32 mouse cellular contexts compared by ENCODE assay signal in the genomic region with DNA sequence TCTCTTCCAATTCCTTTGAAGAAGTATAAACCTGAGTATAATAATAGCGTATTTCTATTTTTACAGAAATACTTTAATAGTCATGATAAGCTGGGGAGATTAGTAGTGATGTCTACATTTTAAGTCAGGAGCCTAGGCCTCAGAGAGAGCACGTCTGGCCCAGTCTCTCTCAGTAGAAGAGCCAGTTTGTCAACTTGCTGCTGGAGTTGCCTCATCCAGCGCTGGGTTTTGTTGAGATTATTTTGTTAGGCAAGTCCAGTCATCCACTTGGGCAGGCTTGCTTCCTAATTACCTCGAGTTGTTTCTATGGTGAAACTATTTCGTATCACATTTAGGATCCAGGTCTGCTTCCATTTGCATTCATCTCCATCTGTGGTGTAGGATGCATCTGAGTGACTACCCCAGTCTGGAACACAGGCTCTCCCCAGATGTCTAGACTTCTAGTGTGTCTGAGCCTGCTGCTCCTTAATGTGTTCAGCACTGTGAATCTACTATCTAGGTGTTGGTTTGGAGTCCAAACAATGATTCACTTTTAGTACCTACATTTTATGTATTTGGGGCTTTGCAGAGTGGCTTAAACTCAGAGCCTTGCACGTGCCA. TPM values are rescaled to one million over a fixed set of nuclear protein-coding genes. Genes with fewer than 3 reads are reported as not detected.
DNase-seq lines count a peak whose midpoint lies in the region; ATAC-seq and TF ChIP-seq lines count a peak whose summit lies in the region.
"Had no signal": no experiment of that assay in that cellular context is flagged by ENCODE, and none has a peak within 500 bp of the region (broad histone marks: within the 10 kb centered on the region; RNA-seq: fewer than 3 reads in every experiment).

No protein-coding gene starts in this region.

- no peaks in the 10 kb centered on the region for H3K27me3 ChIP-seq in embryonic facial prominence, embryonic 14.5 days (replicated peaks; ENCODE audit: control insufficient read depth, insufficient read depth, low read length)
- no peaks in the 10 kb centered on the region for H3K27me3 ChIP-seq in embryonic facial prominence, embryonic 10.5 days (replicated peaks; ENCODE audit: low read depth, poor library complexity, severe bottlenecking)
- no peaks in the 10 kb centered on the region for H3K27me3 ChIP-seq in kidney, adult 2 months (replicated peaks; ENCODE audit: control insufficient read depth, insufficient read depth, low read length)
- H3K27me3 ChIP-seq: CH12.LX; forebrain, embryonic 12.5 days; heart, embryonic 12.5 days; hindbrain, embryonic 13.5 days; limb, embryonic 15.5 days; liver, embryonic 13.5 days had no signal

- intact Hi-C loops in left cerebral cortex, postnatal 25 days (cut with DNase I), result no loop called here

- H3K9ac ChIP-seq in embryonic facial prominence, embryonic 14.5 days (ENCODE audit: low read depth, low read length), result no peak overlapping the region
- H3K9ac ChIP-seq: forebrain, embryonic 12.5 days; forebrain, postnatal 0 days; heart, embryonic 12.5 days; hindbrain, embryonic 13.5 days; limb, embryonic 15.5 days; liver, embryonic 13.5 days had no signal

- H3K4me1 ChIP-seq in embryonic facial prominence, embryonic 14.5 days (ENCODE audit: control insufficient read depth, insufficient read depth, low read length), result no peaks in the 10 kb centered on the region
- no peaks in the 10 kb centered on the region for H3K4me1 ChIP-seq in embryonic facial prominence, embryonic 10.5 days
- H3K4me1 ChIP-seq in kidney, adult 2 months (ENCODE audit: control insufficient read depth, insufficient read depth, low read length), result no peaks in the 10 kb centered on the region
- H3K4me1 ChIP-seq: forebrain, embryonic 12.5 days; heart, embryonic 12.5 days; hindbrain, embryonic 13.5 days; limb, embryonic 10.5 days; limb, embryonic 15.5 days; liver, embryonic 13.5 days had no signal

- no peak overlapping the region for H3K27ac ChIP-seq in embryonic facial prominence, embryonic 14.5 days (replicated peaks; ENCODE audit: low read depth, low read length)
- no peak overlapping the region for H3K27ac ChIP-seq in embryonic facial prominence, embryonic 10.5 days (replicated peaks)
- no peak overlapping the region for H3K27ac ChIP-seq in kidney, adult 2 months (ENCODE audit: insufficient read depth, low read depth, low read length)
- H3K27ac ChIP-seq: forebrain, embryonic 12.5 days; hindbrain, embryonic 13.5 days; limb, embryonic 10.5 days; limb, embryonic 15.5 days; liver, embryonic 13.5 days had no signal

- H3K4me2 ChIP-seq in embryonic facial prominence, embryonic 14.5 days (ENCODE audit: low read depth, low read length), result no peak overlapping the region
- H3K4me2 ChIP-seq: forebrain, embryonic 12.5 days; heart, embryonic 12.5 days; hindbrain, embryonic 13.5 days; limb, embryonic 15.5 days; liver, embryonic 13.5 days; midbrain, embryonic 11.5 days had no signal

- no peak for TF ChIP-seq CTCF in kidney, adult 2 months (conservative IDR thresholded peaks at IDR 0.05; ENCODE audit: insufficient read depth, insufficient read length, low read depth, low read length)

- 71% methylated on average over 6 of the region's 6 CpGs for WGBS in embryonic facial prominence, embryonic 14.5 days
- WGBS in embryonic facial prominence, embryonic 10.5 days, result 82% methylated on average over 6 of the region's 6 CpGs
- 84% methylated on average over 6 of the region's 6 CpGs for WGBS in kidney, adult 2 months

- TF ChIP-seq POLR2A in kidney, adult 2 months (IDR thresholded peaks at IDR 0.05; ENCODE audit: low read depth, low read length), result no peak

- 0 out of 2 replicates have a peak, but pooled peaks have one; percentile 41 for ATAC-seq in embryonic facial prominence, embryonic 14.5 days (ENCODE audit: low read depth)
- ATAC-seq: activated CD4-positive, CD25-positive, alpha-beta regulatory T cell, adult 4 months; forebrain, postnatal 0 days; intestine, embryonic 16.5 days; midbrain, embryonic 16.5 days had no signal

- H3K9me3 ChIP-seq in embryonic facial prominence, embryonic 14.5 days (ENCODE audit: control insufficient read depth, low read length), result no peaks in the 10 kb centered on the region
- H3K9me3 ChIP-seq in embryonic facial prominence, embryonic 10.5 days, result no peaks in the 10 kb centered on the region
- H3K9me3 ChIP-seq: forebrain, embryonic 12.5 days; heart, embryonic 12.5 days; hindbrain, embryonic 13.5 days; limb, embryonic 10.5 days; limb, embryonic 15.5 days; liver, embryonic 13.5 days had no signal

- no peaks in the 10 kb centered on the region for H3K36me3 ChIP-seq in embryonic facial prominence, embryonic 14.5 days (ENCODE audit: control insufficient read depth, insufficient read depth, low read length)
- H3K36me3 ChIP-seq in embryonic facial prominence, embryonic 10.5 days (replicated peaks), result no peaks in the 10 kb centered on the region
- H3K36me3 ChIP-seq in kidney, adult 2 months (ENCODE audit: control insufficient read depth, insufficient read depth, low read length), result no peaks in the 10 kb centered on the region
- H3K36me3 ChIP-seq: forebrain, embryonic 12.5 days; heart, embryonic 12.5 days; hindbrain, embryonic 13.5 days; limb, embryonic 10.5 days; limb, embryonic 15.5 days; liver, embryonic 13.5 days had no signal

- no peak overlapping the region for H3K4me3 ChIP-seq in embryonic facial prominence, embryonic 14.5 days (ENCODE audit: low read depth, low read length)
- no peak overlapping the region for H3K4me3 ChIP-seq in embryonic facial prominence, embryonic 10.5 days
- H3K4me3 ChIP-seq in kidney, adult 2 months (ENCODE audit: insufficient read depth, low read depth, low read length), result no peak overlapping the region
- H3K4me3 ChIP-seq: erythroblast, embryonic 14.5 days; forebrain, embryonic 12.5 days; heart, embryonic 12.5 days; hindbrain, embryonic 13.5 days; limb, embryonic 10.5 days; limb, embryonic 15.5 days; liver, embryonic 13.5 days had no signal

- peak; percentile 53 for DNase-seq in embryonic facial prominence, embryonic 14.5 days (ENCODE audit: low spot score)
- DNase-seq in embryonic facial prominence, embryonic 10.5 days (ENCODE audit: low spot score), result no peak
- DNase-seq in left cerebral cortex, postnatal 25 days (ENCODE audit: low spot score in 2 of 2), result peak; percentile 5 to 75
- no peak for DNase-seq in left cerebral cortex, adult 18-20 months (ENCODE audit: low spot score in 2 of 2)
- DNase-seq in urinary bladder, postnatal 14 days (ENCODE audit: low spot score), result peak; percentile 48
- DNase-seq in urinary bladder, postnatal 4 days (ENCODE audit: low spot score in 2 of 2), result no peak
- DNase-seq in kidney, adult 2 months, result no peak
- DNase-seq: adrenal gland, adult 2 months; adrenal gland, postnatal 36 days; cerebellum, adult 2 months; cerebellum, postnatal 25 days; forebrain, postnatal 0 days; gastrocnemius, postnatal 14 days; heart, adult 18-20 months; heart, postnatal 4 days; kidney, adult 9 months; kidney, postnatal 10 days; liver, embryonic 13.5 days; lung, postnatal 14 days; right cerebral cortex, postnatal 4 days had no signal

RNA-seq across cellular contexts. Expression of a gene that starts 45.1 kb away (rescaled TPM):
- polyA plus RNA-seq in embryonic facial prominence, embryonic 14.5 days (2014; fragmentation: Nextera tagmentation; extraction: Ambion mirVana), result 2.3 and 2.4 TPM in 2 replicates
- polyA plus RNA-seq in embryonic facial prominence, embryonic 10.5 days (2016; fragmentation: Nextera tagmentation; extraction: Ambion mirVana), result 0.53 and 0.97 TPM in 2 replicates
- total RNA-seq in left cerebral cortex, postnatal 25 days (2021), result under 1 TPM; 0.14 to 0.16 TPM
- total RNA-seq in left cerebral cortex, adult 18-20 months (2021), result under 1 TPM; 0.14 to 0.19 TPM
- polyA plus RNA-seq in kidney, adult 2 months (2012; rRNA removed), result 4.6 and 5.4 TPM in 2 replicates
- polyA plus RNA-seq: erythroblast, embryonic 14.5 days; heart, embryonic 12.5 days; heart, postnatal 0 days had no signal

Comparison
In these comparisons a context has a peak if more than half of its experiments do, and no peak if none do; other contexts are left out.
1. DNase-seq: peak in embryonic facial prominence, embryonic 14.5 days (single experiment), left cerebral cortex, postnatal 25 days (2 of 2) and urinary bladder, postnatal 14 days (single experiment); none in embryonic facial prominence, embryonic 10.5 days (single experiment), left cerebral cortex, adult 18-20 months (0 of 2), urinary bladder, postnatal 4 days (0 of 2) and kidney, adult 2 months (single experiment).